Mouse (Mus musculus): ENCODE results near the gene Clk4.

DNA sequence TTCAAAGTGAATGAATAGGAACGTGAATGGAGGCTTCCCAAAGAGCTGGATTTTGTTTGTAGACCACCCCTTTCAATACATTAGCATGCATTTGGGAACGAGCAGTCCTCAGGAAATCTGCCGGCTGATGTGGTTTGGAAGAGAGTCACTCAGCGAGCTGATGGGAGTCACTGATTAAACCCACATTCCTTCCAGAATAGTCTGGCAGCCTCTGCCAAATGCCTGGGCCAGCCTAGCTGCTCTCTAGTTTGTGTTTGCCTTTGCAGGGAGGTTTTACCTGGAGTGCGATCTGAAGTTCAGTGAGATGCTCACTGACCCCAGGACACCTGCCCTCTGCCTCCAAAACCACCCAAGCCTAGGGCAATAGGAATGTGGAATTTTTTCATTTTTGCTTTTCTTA is 46.8 kb downstream of the Clk4 start:
- no peak for TF ChIP-seq CTCF (IDR thresholded peaks at IDR 0.05; ENCODE audit: low read depth, low read length)
- TF ChIP-seq GATA1 (IDR thresholded peaks at IDR 0.05; ENCODE audit: borderline replicate concordance, low read length) = no peak
